Mouse (Mus musculus) adrenal gland, adult (tissue): ENCODE measurements around the gene Hnrnpk.
"Not testable (repeated sequence)": the region's sequence is repeated elsewhere in the genome, so short reads cannot be mapped to it uniquely, and the experiment has no call there.

Source experiments
- DNase-seq, 2 experiments: peaks; one replicate each; pipeline ENCODE4 v3.0.0; 2022 to 2023; ENCODE audit warnings: low spot score in 1 of 2; ENCODE audit not compliant: inconsistent age in 2 of 2

Gene Hnrnpk

DNA sequence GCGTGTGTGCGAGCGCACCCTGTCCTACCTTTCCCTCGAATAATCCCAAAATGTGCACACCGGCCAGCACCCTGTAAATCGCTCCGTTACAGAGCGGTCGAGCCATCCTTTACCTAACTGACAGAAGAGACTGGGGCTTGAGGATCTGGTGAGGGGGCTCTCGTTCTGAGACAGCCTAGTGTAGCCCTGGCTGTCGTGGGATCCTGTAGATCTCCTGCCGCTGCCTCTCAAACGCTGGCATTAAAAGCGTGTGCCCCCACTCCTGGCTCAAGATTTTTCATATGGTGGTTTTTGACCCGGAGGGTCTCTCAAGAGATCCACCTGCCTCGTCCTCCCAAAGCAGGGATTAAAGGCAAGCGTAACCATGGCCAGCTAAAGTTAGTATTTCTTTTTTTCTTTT lies at the start of gene Hnrnpk:
Gene Hnrnpk, minus strand, starts transcription at position 101 of the 400 bp plus-strand sequence.
- not testable (repeated sequence) for DNase-seq

DNA sequence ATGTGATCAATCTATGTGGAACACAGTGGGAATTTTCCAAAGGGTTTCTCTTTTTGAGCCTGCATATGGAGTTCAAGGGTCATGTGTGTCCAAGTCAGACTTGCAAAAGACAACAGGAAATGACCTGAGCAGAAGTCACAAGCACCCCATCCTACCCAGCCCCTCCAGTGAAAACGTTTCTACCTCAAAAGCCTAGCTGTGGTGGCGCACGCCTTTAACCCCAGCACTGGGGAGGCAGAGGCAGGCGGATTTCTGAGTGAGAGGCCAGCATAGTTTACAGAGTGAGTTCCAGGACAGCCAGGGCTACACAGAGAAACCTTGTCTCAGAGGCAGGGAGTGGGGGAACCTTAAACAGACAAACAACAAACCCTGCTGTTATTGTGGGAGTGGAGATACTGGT lies 49.1 kb upstream of the Hnrnpk start:
- DNase-seq, result no peak

DNA sequence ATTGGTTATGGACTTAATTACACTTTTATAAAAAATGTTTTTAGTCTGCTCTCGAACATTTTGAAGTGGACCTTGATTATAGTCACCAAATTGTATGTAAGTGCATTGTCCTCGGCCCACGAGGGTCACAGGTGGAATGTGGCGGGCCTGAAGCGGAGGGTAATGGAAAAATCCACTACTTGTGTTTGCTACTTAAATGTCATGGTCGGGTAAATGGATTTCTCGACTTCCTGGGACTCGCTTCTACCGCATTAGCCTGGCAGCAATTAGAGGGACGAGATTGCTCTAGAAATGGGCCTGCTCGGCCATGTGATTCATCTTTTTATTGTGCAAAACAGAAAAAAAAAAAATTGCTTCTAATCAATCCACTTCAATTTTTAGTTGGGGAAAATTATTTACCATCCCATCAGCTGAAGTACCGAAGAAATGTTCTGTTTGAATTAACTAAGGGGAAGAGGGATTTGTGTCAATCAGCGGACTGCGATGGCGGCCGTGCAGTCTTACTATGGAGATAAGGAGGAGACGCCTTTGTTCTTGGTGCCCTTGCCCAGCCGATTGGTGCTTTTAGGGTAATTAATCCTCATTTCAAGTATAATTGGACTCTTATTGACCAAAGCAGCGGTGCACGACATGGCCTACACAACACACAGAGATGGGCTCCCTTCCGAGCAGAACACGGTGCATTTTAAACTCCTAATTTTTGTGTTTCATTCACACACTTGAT lies 47.5 kb upstream of the Hnrnpk start:
- peak; percentile 20 to 72 for DNase-seq

DNA sequence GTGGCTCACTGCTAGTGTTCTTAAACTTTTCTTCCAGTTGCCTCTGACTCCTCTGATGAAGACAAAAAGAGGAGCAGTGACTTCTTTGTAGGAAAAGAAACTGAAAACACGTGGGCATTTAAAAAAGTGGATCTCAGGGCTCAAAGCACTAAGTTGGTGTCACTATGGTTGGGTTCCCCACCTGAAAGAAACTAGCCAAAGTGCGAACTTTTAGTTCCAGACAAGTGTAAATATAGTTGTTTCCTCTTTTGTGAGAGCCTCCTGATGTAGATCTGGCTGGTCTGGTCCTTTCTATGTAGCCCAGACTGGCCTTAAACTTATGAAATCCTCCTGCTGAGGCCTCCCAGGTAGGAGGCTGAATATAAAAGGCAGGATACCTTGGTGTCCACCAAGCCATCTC lies 43.4 kb upstream of the Hnrnpk start:
- no peak for DNase-seq

DNA sequence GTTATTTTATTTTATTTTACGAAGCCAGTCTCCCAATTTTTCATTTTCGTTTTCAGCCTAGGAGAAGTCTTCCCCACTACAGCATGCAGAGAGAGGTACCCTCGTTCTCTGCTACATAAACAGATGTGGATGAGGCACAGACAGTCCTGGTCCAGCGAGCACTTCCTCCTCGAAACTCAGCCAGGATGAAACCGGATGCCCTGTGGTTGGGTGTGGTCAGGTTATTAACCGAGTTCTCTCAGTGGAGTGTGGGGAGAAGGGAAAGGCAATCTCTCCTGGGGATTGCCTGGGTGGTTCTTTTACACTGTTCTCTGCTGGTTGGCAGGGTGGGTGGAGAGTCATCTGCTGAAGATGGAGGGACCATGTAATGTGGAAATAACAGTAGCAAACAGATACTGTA lies 40.6 kb upstream of the Hnrnpk start:
- peak in 1 of 2 experiments; percentile 33 for DNase-seq

DNA sequence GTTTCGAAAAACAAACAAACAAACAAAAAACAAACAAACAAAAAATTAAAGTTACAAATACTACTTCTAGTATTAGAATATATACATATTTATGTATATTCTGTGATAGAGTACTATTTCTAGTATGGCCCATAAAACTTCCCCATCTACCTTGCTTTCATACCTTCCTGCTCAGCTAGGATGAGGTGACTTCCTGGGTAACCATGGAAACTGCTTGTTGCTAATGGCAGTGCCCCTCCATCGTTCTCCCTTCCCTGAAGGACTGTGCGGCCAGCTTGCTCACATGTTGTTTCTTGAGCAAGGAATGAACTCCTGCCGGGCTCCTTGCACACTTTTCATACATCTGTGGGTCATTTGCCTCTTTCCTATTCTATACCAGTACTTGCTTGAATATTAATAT lies 40.2 kb upstream of the Hnrnpk start:
- DNase-seq, result no peak

DNA sequence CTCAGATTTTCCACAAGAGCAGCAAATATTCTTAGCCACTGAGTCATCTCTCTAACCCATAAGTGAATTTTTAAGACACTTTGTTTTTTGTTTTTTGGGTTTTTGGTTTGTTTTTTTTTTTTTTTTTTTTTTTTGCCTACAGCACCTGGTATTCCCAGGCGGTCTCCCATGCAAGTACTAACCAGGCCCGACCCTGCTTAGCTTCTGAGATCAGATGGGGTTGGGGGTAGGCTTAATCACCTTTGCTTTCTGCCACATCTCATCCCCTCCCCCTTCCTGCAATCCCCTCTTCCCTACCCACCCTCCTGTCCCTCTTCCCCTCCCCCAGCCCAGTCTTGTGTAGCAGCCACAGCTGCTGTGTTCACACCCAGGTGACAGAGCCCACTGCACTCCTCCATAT lies 36.6 kb upstream of the Hnrnpk start:
- DNase-seq, result no peak

DNA sequence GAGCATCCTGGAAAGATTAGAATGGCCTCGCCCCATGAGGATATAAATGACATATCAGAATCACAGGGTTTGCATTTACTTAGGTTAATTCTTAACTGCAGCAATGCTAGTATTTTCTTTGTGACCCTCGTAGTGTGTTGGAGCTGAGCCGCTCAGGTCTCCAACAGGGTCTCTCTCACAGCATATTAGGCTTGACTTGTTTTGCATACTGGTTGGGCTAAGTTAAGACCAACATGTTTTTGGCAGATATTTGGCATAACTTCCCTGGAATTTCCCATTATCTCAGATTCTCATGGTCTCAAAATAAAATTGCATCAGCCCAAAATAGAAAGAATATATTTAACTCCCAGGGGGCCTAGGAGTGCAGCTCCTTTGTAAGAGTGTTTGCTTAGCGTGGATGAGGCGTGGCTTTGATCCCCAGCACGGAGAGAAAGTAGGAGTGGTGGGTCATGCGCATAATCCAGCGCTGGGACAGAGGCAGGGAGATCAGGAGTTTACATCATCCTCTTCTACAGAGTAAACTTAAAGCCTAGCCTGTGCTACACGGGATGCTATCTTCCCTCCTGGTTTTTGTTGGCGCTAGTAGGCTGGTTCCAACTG lies 20.0 kb upstream of the Hnrnpk start:
- DNase-seq, result no peak

DNA sequence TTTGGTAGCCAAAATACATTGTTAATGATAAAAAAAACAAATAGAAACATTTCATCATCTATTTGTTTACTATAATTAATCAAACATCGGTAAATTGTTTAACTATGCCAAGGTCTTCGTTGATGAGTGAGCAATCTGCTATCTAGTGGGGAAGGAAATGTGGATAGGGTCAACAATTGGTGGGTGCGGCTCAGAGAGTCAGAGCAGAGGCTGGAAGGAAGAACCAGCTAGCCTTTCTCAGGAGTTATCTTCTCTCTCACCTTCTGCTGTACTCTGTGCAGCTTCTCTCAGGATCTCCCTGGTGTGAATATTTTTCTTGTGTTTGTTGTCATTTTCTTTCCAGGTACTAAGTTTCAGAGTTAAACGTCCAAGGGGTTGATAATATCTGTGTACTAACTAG lies 19.1 kb upstream of the Hnrnpk start:
- DNase-seq, result no peak

DNA sequence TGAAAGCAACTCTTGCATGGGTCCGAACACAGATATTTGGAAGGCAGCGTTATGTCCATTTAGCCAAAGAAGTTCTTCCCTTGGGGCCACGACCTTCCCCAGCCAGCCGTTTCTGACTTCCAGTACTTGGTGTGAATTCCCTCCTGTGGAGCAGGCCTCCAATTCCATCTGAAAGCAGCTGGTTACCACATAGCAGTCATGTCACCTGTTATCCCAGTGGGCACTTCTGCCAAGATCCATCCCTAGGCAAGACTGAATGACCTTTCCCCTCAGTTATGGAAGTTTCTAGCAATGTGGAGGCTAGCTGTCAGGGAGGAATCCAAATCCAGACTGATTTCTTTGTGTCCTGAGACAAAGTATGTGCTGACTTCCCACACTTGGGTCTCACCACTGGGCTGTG lies 17.9 kb upstream of the Hnrnpk start:
- DNase-seq, result no peak

DNA sequence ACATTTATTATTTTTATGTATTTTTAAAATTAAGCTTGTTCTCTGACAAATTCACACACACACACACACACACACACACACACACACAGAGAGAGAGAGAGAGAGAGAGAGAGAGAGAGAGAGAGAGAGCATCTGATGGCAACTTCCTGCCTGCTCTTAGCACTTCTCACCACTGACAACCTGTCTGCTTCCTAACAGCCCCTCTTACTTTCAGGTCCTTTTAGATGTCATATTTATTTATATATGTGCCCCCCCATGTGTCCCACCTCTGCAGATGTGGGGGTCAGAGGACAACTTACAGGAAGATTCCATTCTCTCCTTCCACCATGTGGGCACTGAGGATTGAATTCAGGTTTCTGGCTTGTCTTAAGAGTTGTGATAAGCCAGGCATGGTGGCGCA lies 16.1 kb upstream of the Hnrnpk start:
- no peak for DNase-seq

DNA sequence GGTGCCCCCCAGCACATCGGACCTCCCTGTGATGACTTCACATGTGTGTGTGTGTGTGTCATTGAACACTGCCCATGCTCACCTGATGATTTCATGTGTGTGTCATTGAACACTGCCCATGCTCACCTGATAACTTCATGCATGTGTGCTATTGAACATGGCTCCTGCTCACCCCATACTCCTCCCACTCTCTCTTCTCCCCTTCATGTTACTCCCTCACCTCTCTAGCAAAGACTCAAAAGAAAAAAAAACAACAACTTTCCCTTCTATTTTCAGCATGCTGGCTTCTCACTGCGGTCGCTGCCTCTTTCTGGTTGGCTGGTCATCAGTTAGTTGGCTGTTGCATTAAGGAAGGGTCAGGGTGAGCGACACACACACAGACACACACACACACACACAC lies 15.5 kb upstream of the Hnrnpk start:
- no peak for DNase-seq

DNA sequence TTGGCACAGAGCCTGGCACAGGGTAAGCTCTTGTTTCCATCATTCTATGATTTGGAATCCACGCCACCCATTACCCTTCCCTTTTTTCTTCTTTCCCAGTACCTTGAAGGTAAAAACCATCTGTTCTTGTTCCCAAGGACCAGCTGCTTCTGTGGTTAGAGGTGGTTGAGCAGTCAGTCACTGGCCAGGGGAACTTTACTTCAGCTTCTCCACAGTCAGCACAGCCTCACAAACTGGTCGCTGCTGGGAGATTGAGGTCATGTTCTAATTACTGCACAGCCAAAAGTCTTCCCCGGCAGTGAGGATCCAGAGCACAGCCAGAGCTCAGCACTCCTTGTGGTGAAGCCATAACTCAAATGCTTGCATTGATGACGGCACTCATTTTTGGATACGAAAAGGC lies 12.7 kb upstream of the Hnrnpk start:
- no peak for DNase-seq

DNA sequence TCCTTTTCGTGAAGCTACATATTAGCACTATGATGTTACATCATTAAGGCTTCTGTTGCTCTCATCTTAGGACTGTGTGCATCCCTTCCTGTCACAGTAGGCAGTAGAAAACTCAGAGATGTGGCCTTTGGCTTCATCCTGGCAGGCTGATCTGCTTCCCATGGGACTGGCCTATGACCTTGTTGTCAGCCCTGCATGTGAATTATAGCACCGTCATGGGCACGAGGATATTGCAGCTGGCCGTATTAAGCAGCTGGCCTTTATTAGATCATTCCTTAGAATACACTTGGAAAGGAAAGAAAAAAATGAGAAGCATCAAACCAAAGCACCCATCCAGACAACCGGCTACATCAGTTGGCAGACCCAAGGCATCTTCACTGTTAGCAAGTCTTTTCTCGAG lies 12.2 kb upstream of the Hnrnpk start:
- DNase-seq, result peak; percentile 37 to 81

DNA sequence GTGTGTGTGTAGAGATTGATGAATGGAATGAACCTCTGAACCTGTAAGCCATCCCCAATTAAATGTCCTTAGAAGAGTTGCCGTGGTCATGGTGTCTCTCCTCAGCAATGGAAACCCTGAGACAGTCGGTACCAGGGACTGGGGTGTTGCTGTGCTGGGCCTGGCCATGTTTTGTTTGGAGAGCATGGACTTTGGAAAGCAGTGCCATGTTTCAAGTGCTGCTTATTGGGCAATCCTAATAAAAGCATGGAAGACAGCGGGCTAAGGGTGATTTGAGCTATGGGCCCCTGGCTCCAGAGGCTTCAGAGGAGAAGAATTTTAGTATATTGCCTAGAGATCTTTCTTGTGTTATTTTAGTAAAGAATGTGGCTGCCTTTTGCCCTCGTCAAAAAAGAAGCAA lies 7.9 kb upstream of the Hnrnpk start:
- no peak for DNase-seq

DNA sequence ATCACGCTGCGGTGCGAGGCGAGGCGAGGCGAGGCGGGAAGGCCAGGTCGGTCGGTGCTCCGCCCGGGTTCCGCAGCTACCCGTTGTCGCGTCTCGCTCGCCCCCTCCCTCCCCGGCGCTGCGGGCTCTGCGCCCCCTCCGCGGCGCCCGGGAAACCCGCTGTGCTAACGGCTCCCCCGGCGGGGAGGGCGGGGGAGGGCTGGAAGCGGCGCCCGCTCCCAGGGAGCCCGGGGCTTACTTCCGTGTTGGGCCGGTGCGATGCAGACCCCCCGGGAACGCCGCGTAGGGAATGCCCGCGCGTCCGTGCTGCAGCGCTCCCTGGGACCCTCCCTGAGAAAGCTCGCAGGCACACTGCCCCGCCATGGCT lies 416 bp downstream of the Hnrnpk start:
- DNase-seq, result no peak

DNA sequence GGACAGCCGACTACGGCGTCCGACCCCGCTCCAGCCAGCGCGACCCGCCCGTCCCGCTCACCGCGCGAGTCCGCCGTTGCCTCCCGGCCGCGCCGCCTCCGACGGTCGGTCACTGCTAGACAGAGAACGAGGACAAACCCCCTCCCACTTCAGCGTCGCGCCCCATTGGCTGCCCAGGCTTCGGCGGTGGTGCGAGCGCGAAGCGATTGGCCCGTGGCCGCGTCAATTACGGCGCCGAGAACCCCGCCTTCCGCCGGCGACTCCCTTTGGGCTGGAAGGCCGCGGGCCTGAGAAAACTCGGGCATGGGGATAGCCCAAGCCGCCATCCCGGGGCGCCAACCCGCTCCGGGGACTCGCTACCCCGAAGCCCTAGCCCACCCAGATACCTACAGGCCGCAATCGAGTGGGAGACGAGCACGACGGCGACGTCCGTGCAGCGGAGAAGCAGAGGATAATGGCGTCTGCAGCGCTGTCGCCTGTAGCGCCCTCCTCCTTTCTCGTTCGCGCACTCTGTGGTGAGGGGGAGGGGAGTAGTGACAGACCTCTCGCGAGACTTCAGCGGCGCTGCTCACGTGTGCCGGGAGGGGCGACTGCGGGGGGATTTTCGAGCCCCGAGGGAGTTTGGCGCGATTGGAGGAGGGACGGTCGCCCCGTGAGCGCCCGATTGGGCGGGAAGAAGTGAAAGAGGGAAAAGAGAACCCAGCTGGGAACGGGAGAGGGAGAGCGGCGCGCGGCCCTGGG lies 970 bp downstream of the Hnrnpk start, which contains the start of gene Rmi1:
Gene Rmi1, plus strand, starts transcription at position 246 of the 741 bp plus-strand sequence.
- peak; percentile 98 to 99 for DNase-seq

DNA sequence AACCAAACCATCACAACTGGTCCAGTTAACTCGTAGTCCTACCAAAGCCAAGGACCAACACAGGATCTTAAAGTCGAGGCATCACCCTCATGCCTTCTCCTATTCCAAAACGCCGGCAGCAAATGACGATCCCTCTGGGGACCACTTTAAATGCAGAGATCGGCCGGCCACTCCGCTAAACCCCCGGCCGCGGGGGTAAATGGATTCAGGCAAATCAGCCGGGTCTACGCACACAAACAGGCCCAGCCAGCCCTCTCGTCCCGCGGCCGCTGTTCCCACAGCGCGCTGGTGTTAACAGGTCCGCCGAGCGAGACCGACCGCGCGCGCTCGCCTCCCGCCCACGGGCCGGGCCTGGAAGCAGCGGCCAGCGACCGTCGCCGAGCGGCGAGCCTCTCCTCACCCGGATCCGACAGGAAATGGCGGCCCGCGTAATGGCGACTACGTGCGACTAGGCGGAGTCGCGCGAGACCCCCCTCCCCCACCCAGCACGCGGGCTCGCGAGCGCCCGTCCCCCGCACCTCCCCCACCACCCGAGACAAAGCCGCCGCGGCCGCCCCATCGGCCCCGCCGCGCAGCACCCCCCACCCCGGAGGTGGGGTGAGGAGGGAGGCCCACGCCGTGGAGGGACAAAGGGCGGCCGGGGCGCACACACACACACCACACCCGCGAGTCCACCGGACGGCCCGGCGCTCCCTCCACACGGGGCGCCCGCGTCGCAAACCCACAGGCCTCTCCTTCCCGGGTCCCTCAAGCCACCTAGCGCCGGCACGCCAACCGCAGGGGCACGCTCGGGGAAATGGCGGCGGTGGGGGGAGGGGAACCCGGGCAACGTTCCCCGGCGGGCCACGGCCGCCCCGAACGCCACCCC lies 1.8 kb downstream of the Hnrnpk start:
- DNase-seq, result peak; percentile 81 to 92

DNA sequence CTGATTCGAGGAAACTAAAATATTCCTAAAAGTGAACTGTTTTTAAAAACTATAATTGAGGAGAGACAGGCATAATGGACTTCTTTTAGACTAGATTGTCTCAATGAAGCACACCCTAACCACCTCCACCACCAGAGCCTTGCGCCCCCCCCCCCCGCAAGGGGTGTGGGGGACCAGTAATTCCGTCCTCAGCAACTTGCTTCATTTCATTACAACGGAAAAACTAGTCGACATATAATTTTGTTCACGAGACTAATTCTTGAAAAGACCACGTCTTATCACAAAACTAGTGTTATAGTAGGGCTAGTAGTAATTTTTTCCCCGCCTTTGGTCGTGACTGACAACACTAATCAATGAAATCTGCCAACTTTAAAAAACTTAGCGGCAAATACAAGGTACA lies 2.6 kb downstream of the Hnrnpk start:
- no peak for DNase-seq

DNA sequence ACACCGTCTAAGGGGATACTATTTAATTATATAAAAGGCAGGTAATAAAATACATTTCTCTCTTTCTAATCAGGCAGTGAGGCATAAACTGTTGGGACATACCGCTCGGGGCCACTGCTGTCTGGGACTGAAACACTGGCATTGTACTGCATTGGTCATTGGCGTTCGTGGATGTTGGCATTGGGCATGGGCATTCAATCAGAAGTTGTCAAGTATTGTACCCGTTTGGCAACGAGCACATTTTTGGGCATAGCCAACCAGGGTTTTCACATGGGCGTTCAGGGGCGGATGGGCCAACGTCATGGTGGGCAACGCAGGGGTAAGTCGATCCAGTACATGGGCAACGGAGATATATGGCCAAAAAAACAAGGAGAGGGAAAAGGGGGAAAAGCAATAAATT lies 5.5 kb downstream of the Hnrnpk start:
- peak in 1 of 2 experiments; percentile 63 for DNase-seq

DNA sequence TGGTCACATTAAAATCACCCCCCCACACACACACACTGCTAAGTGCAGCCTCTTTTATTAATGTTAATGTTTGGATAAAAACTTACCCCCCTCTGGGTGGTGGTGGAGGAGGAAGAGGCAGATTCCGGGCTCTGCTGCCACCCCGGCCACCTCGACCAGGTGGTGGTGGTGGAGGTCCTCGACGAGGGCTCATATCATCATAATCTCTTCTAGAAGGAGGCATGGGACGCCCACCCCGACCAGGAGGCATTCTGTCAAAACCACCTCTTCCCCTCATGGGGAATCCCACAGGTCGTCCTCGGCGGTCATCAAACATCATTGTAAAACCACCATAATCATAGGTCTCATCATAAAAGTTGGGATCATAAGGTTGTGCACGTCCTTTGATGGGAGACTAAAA lies 8.8 kb downstream of the Hnrnpk start:
- DNase-seq, result not testable (repeated sequence)
